Mouse (Mus musculus): ENCODE results near the gene Tex14.

GRCm38 (mm10) chr11:87561208-87561607, 156.3 kb downstream of the Tex14 start:
- no peak for TF ChIP-seq CTCF (IDR thresholded peaks at IDR 0.05 in 2 of 3, conservative IDR thresholded peaks at IDR 0.05 in 1 of 3; ENCODE audit: control insufficient read depth in 1 of 3, insufficient read depth in 1 of 3, low read depth in 2 of 3, low read length in 3 of 3, poor library complexity in 1 of 3, severe bottlenecking in 1 of 3)
- TF ChIP-seq POLR2AphosphoS5 (IDR thresholded peaks at IDR 0.05; ENCODE audit: borderline replicate concordance, low read depth, low read length), result no peak
- no peak for TF ChIP-seq POLR2AphosphoS2 (IDR thresholded peaks at IDR 0.05; ENCODE audit: low read length)
- no peak for TF ChIP-seq EP300 (IDR thresholded peaks at IDR 0.05; ENCODE audit: low read depth in 1 of 2, low read length in 2 of 2)
- no peak for TF ChIP-seq TAL1 (IDR thresholded peaks at IDR 0.05; ENCODE audit: low read length)
- no peak for TF ChIP-seq POLR2A (IDR thresholded peaks at IDR 0.05; ENCODE audit: control insufficient read depth in 1 of 2, insufficient read depth in 1 of 2, low read depth in 1 of 2, low read length in 2 of 2, poor library complexity in 1 of 2)
- no peak for TF ChIP-seq GATA1 (IDR thresholded peaks at IDR 0.05; ENCODE audit: low read depth, low read length)
- no peak for TF ChIP-seq MAFK (IDR thresholded peaks at IDR 0.05; ENCODE audit: borderline replicate concordance, low read depth, low read length)
- TF ChIP-seq JUND (IDR thresholded peaks at IDR 0.05; ENCODE audit: low read depth, low read length), result no peak
- no peak for TF ChIP-seq ELF1 (IDR thresholded peaks at IDR 0.05; ENCODE audit: low read depth, low read length)
